Mouse (Mus musculus) c-Kit-positive CD71-positive TER-119-positive erythroid progenitor cells, embryonic 14.5 days (primary cell): ENCODE data around the gene Tbc1d7.
A peak's percentile ranks its signal among the peaks of the same experiment; 100 is the strongest.

Source experiments
- DNase-seq: peaks from one replicate; pipeline ENCODE4 v3.0.0-alpha.2; 2013; ENCODE audit warnings: low spot score

Gene Tbc1d7

GRCm38 (mm10) chr13:43171020-43171710, at the start of gene Tbc1d7:
Gene Tbc1d7 (minus strand): TSS chr13:43171501.
- peak; percentile 95 for DNase-seq

GRCm38 (mm10) chr13:43220635-43221034, 49.3 kb upstream of the Tbc1d7 start:
- no peak for DNase-seq

- no peak for DNase-seq
These were observed 47.5 kb upstream of the Tbc1d7 start for GRCm38 (mm10) chr13:43218764-43219163.

GRCm38 (mm10) chr13:43218284-43218683, 47.0 kb upstream of the Tbc1d7 start:
- no peak for DNase-seq

GRCm38 (mm10) chr13:43217686-43218085, 46.4 kb upstream of the Tbc1d7 start:
- DNase-seq, result no peak

GRCm38 (mm10) chr13:43217059-43217458, 45.8 kb upstream of the Tbc1d7 start:
- no peak for DNase-seq

GRCm38 (mm10) chr13:43215994-43216706, 44.8 kb upstream of the Tbc1d7 start:
- DNase-seq, result no peak

- DNase-seq, result no peak
These were observed 44.1 kb upstream of the Tbc1d7 start for GRCm38 (mm10) chr13:43215144-43215993.

GRCm38 (mm10) chr13:43212338-43212737, 41.0 kb upstream of the Tbc1d7 start:
- DNase-seq, result no peak

GRCm38 (mm10) chr13:43210956-43211355, 39.7 kb upstream of the Tbc1d7 start:
- DNase-seq, result no peak

- DNase-seq, result no peak
These were observed 38.3 kb upstream of the Tbc1d7 start for GRCm38 (mm10) chr13:43209560-43209959.

GRCm38 (mm10) chr13:43208914-43209439, 37.7 kb upstream of the Tbc1d7 start:
- DNase-seq, result no peak

- DNase-seq, result no peak
These were observed 34.9 kb upstream of the Tbc1d7 start for GRCm38 (mm10) chr13:43206118-43206683.

GRCm38 (mm10) chr13:43203641-43204040, 32.3 kb upstream of the Tbc1d7 start:
- DNase-seq, result no peak

GRCm38 (mm10) chr13:43203234-43203633, 31.9 kb upstream of the Tbc1d7 start:
- DNase-seq, result no peak

- DNase-seq, result no peak
These were observed 31.1 kb upstream of the Tbc1d7 start for GRCm38 (mm10) chr13:43202351-43202750.

- no peak for DNase-seq
These were observed 29.7 kb upstream of the Tbc1d7 start for GRCm38 (mm10) chr13:43201033-43201432.

- DNase-seq, result no peak
These were observed 29.2 kb upstream of the Tbc1d7 start for GRCm38 (mm10) chr13:43200473-43200872.

- DNase-seq, result no peak
These were observed 28.4 kb upstream of the Tbc1d7 start for GRCm38 (mm10) chr13:43199749-43200148.

GRCm38 (mm10) chr13:43199282-43199681, 28.0 kb upstream of the Tbc1d7 start:
- no peak for DNase-seq

GRCm38 (mm10) chr13:43197187-43197586, 25.9 kb upstream of the Tbc1d7 start:
- no peak for DNase-seq

GRCm38 (mm10) chr13:43196000-43196399, 24.7 kb upstream of the Tbc1d7 start:
- DNase-seq, result no peak
